Mouse (Mus musculus) MN1 (cell line): ENCODE data around the gene Vmn1r35.
"Not testable (repeated sequence)": the region's sequence is repeated elsewhere in the genome, so short reads cannot be mapped to it uniquely, and the experiment has no call there.

Experiments used
- DNase-seq: peaks from one replicate; pipeline ENCODE4 v3.0.0-alpha.2; 2016; ENCODE audit warnings: low spot score

Vmn1r35 gene

GRCm38 (mm10) chr6:66685806-66686205 is at the start of gene Vmn1r35:
TSS of gene Vmn1r35 (minus strand) at chr6:66685906.
- DNase-seq: no peak

GRCm38 (mm10) chr6:66729082-66729481 is 43.4 kb upstream of the Vmn1r35 start, which contains the start of gene Vmn1r37:
TSS of gene Vmn1r37 (plus strand) at chr6:66729382.
- not testable (repeated sequence) for DNase-seq

GRCm38 (mm10) chr6:66719068-66719467 is 33.4 kb upstream of the Vmn1r35 start, which contains the start of gene Vmn1r36:
TSS of gene Vmn1r36 (minus strand) at chr6:66719168.
- DNase-seq: not testable (repeated sequence)

GRCm38 (mm10) chr6:66713854-66714253 is 28.1 kb upstream of the Vmn1r35 start:
- DNase-seq: no peak

GRCm38 (mm10) chr6:66708901-66709300 is 23.2 kb upstream of the Vmn1r35 start:
- no peak for DNase-seq

- DNase-seq: no peak
Observed at GRCm38 (mm10) chr6:66643779-66644178, 41.9 kb downstream of the Vmn1r35 start, which contains the start of gene Vmn1r34. TSS of gene Vmn1r34 (minus strand) at chr6:66643879.
